Mouse (Mus musculus) cerebellum, adult 2 months (tissue): ENCODE data around the gene Dnase1l1. TPM values are rescaled to one million over a fixed set of nuclear protein-coding genes. Genes with fewer than 3 reads are reported as not detected.

Experiments
- DNase-seq, 2 experiments: peaks; one replicate each; pipeline ENCODE4 v3.0.0; 2021
- H3K27ac ChIP-seq: fragments of 200-500 bp; 2 replicates; pipeline ENCODE4 v1.5.1; 2012; ENCODE audit warnings: low read length, control low read depth, inconsistent platforms; ENCODE audit not compliant: insufficient read depth
- H3K27me3 ChIP-seq: fragments of 200-500 bp; 2 replicates; pipeline ENCODE4 v1.6.1; 2012; ENCODE audit warnings: inconsistent platforms, mild to moderate bottlenecking, low read length, moderate library complexity; ENCODE audit not compliant: control insufficient read depth, insufficient read depth
- H3K4me1 ChIP-seq: fragments of 200-500 bp; 2 replicates; pipeline ENCODE4 v1.6.1; 2011; ENCODE audit warnings: low read length; ENCODE audit not compliant: control insufficient read depth, insufficient read depth
- H3K4me3 ChIP-seq: fragments of 200-500 bp; replicated peaks from 2 replicates; pipeline ENCODE3; 2011; ENCODE audit warnings: mild to moderate bottlenecking, low read depth, low read length, control low read depth; ENCODE audit not compliant: insufficient read depth
- CTCF ChIP-seq: fragments of 200-500 bp; IDR thresholded peaks from 2 replicates; pipeline ENCODE4 v1.5.1; 2011; ENCODE audit warnings: low read depth, mild to moderate bottlenecking, control low read depth, low read length, moderate library complexity, borderline replicate concordance; ENCODE audit not compliant: insufficient read depth
- POLR2A ChIP-seq: fragments of 200-500 bp; IDR thresholded peaks from 2 replicates; pipeline ENCODE4 v1.6.1; 2011; ENCODE audit warnings: low read length, control low read depth, borderline replicate concordance; ENCODE audit not compliant: insufficient read depth
- WGBS: fragments of 180-500 bp; shearing (Covaris S2); methylation state at CpG from one replicate; pipeline ENCODE4 v1.1.7; 2018; 5-methylcytosine and 5-hydroxymethylcytosine counted together
- polyA plus RNA-seq: library from polyadenylated mRNA; depleted of rRNA; stranded (reverse); fragments of >200 nt; gene quantifications from 2 replicates; pipeline ENCODE4 v1.2.3, GENCODE M21; 2012

Dnase1l1 gene
- polyA plus RNA-seq, 1 experiment, result 6.4 TPM

DNA sequence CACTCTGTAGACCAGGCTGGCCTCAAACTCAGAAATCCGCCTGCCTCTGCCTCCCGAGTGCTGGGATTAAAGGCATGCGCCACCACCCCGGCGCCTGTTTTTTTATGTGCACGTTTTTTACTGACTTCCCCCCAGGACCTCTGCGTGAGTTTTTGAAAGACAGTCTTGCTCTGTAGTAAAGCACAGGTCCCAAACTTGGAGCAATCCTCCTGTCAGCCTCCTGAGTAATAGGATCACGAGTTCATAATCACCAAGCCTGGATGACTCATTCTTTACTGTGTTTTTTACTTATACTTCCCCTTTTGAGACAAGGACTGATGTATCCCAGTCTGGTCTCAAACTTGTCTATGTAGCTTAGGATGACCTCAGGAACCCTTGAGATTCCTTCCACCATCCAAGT, 4.2 kb downstream of the Dnase1l1 start:
- TF ChIP-seq POLR2A (no peak), CTCF (no peak)
- H3K4me1 ChIP-seq, result no peaks in the 10 kb centered on the region
- 73% methylated on average over 8 of the region's 8 CpGs for WGBS
- no peak overlapping the region for H3K27ac ChIP-seq
- H3K27me3 ChIP-seq, result no peaks in the 10 kb centered on the region
- H3K4me3 ChIP-seq, result no peak overlapping the region
- DNase-seq, result no peak

DNA sequence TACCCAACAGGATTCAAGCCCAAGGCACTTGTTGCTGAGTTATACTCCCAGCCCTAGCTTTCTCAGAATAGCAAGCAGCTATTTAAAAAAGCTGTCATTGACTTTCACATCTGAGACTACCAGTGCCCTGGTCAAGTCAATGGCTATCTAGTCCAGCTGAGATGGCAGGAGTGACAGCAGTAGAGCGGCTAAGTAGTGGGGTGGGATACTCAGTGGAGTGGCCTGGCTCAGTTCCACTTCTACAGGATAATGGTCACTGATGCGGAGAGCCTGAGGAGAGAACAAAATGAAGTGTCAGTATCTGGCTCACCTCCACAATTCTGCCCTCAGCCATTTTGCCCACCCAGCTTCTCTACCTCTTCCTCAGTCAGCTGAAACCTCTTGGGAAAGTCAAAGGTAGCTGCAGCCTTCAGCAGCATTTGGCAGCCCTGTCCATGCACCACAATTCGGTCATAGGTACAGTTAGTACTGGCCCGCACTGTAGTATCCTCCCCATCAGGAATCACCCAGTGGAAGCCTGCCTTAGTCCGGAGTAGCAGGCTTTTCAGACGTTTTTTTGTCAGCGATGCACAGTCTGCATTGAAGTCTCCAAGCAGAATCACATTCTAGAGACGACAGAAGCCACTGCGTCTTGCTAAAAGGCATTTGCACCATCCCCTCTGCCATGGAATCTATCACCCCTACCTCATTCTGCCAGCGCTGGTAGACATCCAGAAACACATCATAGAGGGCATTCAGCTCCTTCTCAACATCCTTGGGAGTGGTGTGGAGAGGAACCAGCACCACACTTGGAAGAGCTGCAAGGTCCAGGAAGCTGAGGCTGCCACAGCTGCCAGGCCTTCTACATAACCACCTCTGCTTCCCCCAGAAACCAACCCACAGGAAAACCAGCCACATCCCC, 8.5 kb downstream of the Dnase1l1 start:
- no peak overlapping the region for H3K27ac ChIP-seq
- no peak for TF ChIP-seq CTCF
- TF ChIP-seq POLR2A, result no peak
- H3K27me3 ChIP-seq, result no peaks in the 10 kb centered on the region
- 26% methylated on average over 10 of the region's 10 CpGs for WGBS
- no peak overlapping the region for H3K4me3 ChIP-seq
- no peak for DNase-seq
- peaks cover 2% of the 10 kb centered on the region; the same call in 1 of the 2 replicates for H3K4me1 ChIP-seq

DNA sequence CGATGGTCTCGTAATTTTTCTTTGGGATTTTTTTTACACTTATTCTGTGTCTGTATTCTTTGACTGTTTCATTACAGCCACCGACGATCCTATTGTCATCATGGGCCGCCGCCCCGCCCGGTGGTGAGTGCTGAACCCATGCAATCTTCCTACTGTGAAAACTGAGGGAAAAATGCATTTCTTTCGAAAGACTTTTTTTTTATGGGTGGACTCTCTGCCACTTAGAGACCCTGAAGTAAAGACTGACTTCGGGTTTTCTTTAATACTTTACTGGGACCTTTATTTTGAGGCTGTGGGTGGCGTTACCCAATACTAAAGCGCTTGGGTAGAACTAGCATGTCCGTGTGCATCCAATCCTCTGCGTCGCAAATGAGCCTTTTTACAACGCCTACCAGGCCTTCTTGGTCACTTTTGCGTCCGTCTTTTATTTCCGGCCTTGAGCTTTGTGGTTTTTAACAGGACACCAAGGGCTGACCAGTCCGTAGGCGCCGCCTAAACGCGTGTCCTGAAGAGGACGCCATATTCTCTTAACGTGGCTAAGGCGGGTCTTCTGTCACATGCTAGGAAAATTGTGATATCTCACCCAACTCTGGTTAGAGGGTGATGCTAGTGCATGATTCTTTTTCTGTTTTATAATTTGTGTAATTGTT, 11.1 kb downstream of the Dnase1l1 start:
- H3K27ac ChIP-seq, result no peak overlapping the region
- peak overlapping the region; percentile 82 for H3K4me3 ChIP-seq
- TF ChIP-seq CTCF (no peak), POLR2A (no peak)
- peak; percentile 31 to 41 for DNase-seq
- WGBS, result 8% methylated on average over 27 of the region's 27 CpGs
- H3K4me1 ChIP-seq, result peaks cover 2% of the 10 kb centered on the region; the same call in 1 of the 2 replicates
- no peaks in the 10 kb centered on the region for H3K27me3 ChIP-seq

DNA sequence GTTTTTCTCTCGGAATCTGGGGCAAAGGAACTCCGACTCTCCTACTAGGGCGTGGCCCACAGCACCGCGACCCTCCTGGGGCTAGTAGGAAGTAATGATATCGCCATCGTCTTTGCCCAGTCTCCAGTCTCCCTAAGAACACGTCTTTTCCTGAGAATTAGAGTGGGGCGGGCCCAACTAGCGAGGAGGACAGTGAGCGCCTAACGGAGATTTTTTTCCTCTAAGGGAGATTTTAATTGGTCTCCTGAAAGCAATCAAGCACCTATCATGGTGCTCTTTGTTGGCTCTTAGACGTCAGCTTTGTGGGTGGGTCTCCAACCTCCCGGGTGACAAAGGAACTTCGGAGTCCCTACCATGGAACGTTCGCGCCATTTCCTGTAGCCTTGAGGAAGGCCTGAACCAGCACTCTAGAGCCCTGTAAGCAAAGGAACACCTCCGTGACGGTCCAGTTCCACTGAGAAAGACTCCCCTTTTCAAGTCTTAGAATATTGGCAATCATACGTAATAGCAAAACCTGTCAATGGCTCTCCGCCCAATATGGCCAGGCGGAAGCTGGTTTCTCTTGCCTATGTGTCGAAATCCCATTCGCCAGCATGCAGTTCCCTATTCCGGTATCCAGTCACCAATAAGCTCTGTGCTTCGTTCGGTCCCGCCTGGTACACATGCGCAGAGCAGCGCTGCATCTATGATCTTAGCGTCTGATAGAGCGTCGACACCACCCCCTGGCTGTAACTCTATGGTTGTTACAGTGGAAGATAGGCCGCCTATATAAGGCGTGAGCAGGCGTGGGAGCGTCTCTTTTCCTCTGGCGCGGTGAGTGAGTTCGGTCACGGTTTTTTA, 11.9 kb downstream of the Dnase1l1 start, which contains the start of gene Rpl10:
Gene Rpl10 (plus strand): TSS at position 751 of the 840 bp plus-strand sequence.
- Histone ChIP-seq H3K4me1 (peaks cover 2% of the 10 kb centered on the region; the same call in 1 of the 2 replicates), H3K4me3 (peak within 1 kb of the TSS; percentile 97), H3K27ac (peak within 1 kb of the TSS; percentile 97), H3K27me3 (no peaks in the 10 kb centered on the region)
- TF ChIP-seq CTCF, result no peak
- TF ChIP-seq POLR2A, result peak; percentile 92
- 8% methylated on average over 42 of the region's 42 CpGs for WGBS
- DNase-seq, result peak; percentile 88 to 95

DNA sequence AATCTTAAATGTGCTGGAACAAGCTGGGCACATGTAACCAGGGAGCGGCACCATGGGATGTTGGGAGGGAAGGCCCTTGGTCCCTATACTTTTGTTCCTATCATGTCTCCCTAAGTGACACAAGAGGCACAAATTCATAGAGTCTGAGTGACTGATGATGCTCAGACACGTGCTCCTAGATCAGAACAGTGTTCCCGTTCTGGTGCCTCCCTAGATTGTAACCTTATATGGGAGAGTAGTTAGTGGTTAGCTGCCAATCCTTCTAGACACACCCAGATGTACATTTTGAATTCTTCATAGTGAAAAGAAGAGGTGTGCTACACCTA, 12.4 kb downstream of the Dnase1l1 start:
- H3K4me1 ChIP-seq, result peaks cover 2% of the 10 kb centered on the region; the same call in 1 of the 2 replicates
- peak in 1 of 2 experiments; percentile 30 for DNase-seq
- whole genome bisulfite sequencing, result 9% methylated on average over 3 of the region's 3 CpGs
- H3K27ac ChIP-seq, result peak overlapping the region; percentile 83
- TF ChIP-seq CTCF (no peak), POLR2A (no peak)
- no peaks in the 10 kb centered on the region for H3K27me3 ChIP-seq
- peak overlapping the region; percentile 93 for H3K4me3 ChIP-seq

DNA sequence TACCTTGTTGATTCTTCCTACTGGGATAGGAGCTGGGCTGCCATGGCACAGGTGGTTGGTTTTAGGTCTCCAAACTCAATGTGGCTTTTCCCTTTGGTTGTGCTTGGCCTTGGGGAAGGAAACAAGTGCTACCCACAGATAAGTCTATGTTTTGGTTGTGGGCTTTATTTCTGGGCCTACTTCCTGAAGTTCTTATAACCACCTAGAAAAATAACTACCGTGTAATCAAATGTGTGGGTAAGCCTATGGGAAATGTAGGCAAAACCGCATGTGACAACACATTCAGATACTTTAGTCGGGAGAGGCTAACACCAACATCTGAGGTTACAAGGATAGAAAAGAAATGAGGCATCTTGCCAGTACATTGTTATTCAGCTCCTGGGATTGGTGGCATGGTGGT, 24.4 kb downstream of the Dnase1l1 start:
- no peak overlapping the region for H3K27ac ChIP-seq
- WGBS, result 89% methylated on average over 3 of the region's 3 CpGs

DNA sequence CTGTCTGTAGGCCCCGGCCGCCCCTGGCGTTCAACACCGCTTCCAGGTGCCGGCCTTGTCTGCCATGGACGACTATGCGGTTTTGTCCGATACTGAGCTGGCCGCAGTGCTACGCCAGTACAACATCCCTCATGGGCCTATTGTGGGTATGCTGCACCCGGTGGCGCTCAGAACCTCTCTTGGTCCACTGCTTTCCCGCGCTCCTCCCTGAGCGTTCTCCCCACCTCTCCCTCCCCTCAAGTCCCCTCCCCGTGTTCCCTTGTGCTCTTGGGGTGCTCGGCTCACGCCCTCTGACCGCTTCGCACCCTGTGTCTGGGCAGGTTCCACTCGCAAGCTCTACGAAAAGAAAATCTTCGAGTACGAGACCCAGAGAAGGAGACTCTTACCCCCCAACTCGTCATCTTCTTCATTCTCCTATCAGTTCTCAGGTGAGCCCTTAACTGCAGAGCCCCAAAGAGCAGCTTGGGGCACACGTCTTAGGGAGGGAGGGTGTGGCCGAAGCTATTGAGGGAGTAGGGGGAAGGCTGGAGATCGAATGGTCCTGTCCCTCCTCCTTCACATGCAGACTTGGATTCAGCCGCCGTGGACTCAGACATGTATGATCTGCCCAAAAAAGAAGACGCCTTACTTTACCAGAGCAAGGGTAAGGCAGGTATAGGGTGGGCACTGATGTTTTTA, 27.1 kb downstream of the Dnase1l1 start:
- Histone ChIP-seq H3K27ac (peak overlapping the region; percentile 99), H3K4me1 (peaks cover 3% of the 10 kb centered on the region; the same call in 1 of the 2 replicates), H3K27me3 (no peaks in the 10 kb centered on the region), H3K4me3 (peak overlapping the region; percentile 98)
- TF ChIP-seq POLR2A, result no peak
- no peak for TF ChIP-seq CTCF
- 16% methylated on average over 31 of the region's 31 CpGs for WGBS
- DNase-seq, result no peak

More for the DNA sequence above, 24.4 kb downstream of the Dnase1l1 start:
- Histone ChIP-seq H3K4me1 (no peaks in the 10 kb centered on the region), H3K4me3 (no peak overlapping the region), H3K27me3 (no peaks in the 10 kb centered on the region)
- no peak for DNase-seq
- TF ChIP-seq CTCF (no peak), POLR2A (no peak)
